Mouse (Mus musculus) liver, embryonic 11.5 days (tissue): ENCODE measurements around the gene Ehd2. TPM values are rescaled to one million over a fixed set of nuclear protein-coding genes. Genes with fewer than 3 reads are reported as not detected.
A peak's percentile ranks its signal among the peaks of the same experiment; 100 is the strongest.

Experiments used
- ATAC-seq: fragments of 200-750 bp; cut with Nextera tagmentation; replicated peaks from 2 replicates; pipeline ENCODE4 v1.8.0; 2017; ENCODE audit warnings: moderate number of reproducible peaks, mild to moderate bottlenecking, moderate TSS enrichment, moderate library complexity; ENCODE audit not compliant: low FRiP score
- DNase-seq: peaks from one replicate; pipeline ENCODE4 v3.0.0-alpha.2; 2017; ENCODE audit warnings: low spot score
- H3K27ac ChIP-seq: fragments of 300-500 bp; sonication (generic); 2 replicates; pipeline ENCODE4 v1.5.1; 2014; ENCODE audit warnings: mild to moderate bottlenecking, low read depth, low read length, control low read depth
- H3K27me3 ChIP-seq: fragments of 300-500 bp; sonication (generic); replicated peaks from 2 replicates; pipeline ENCODE4 v1.6.1; 2014; ENCODE audit warnings: low read length, mixed read lengths; ENCODE audit not compliant: control insufficient read depth, insufficient read depth
- H3K36me3 ChIP-seq: fragments of 300-500 bp; sonication (generic); 2 replicates; pipeline ENCODE4 v1.6.1; 2014; ENCODE audit warnings: mild to moderate bottlenecking, low read length, moderate library complexity, mixed read lengths; ENCODE audit not compliant: control insufficient read depth, insufficient read depth
- H3K4me1 ChIP-seq: fragments of 300-500 bp; sonication (generic); replicated peaks from 2 replicates; pipeline ENCODE4 v1.6.1; 2014; ENCODE audit warnings: low read length, mixed read lengths; ENCODE audit not compliant: control insufficient read depth, insufficient read depth
- H3K4me2 ChIP-seq: fragments of 300-500 bp; sonication (generic); 2 replicates; pipeline ENCODE4 v1.6.1; 2014; ENCODE audit warnings: mild to moderate bottlenecking, control low read depth, moderate library complexity
- H3K4me3 ChIP-seq: fragments of 300-500 bp; sonication (generic); 2 replicates; pipeline ENCODE4 v1.5.1; 2014; ENCODE audit warnings: low read depth, low read length, control low read depth
- H3K9ac ChIP-seq: fragments of 300-500 bp; sonication (generic); 2 replicates; pipeline ENCODE4 v1.6.1; 2014; ENCODE audit warnings: low read depth, low read length, control low read depth
- H3K9me3 ChIP-seq: fragments of 300-500 bp; sonication (generic); 2 replicates; pipeline ENCODE4 v1.6.1; 2016; ENCODE audit warnings: low read length, inconsistent platforms, mixed read lengths; ENCODE audit not compliant: control insufficient read depth
- WGBS: fragments of 180-500 bp; shearing (Covaris S2); extraction: QIAGEN DNeasy Blood & Tissue Kit; methylation state at CpG from one replicate; pipeline ENCODE4 v1.1.7; 2014; 5-methylcytosine and 5-hydroxymethylcytosine counted together
- polyA plus RNA-seq: library from polyadenylated mRNA; unstranded; fragments of >200 nt; fragmentation: Nextera tagmentation; extraction: Ambion mirVana; gene quantifications from 2 replicates; pipeline ENCODE4 v1.2.1, GENCODE M21; 2014

Gene Ehd2
- polyA plus RNA-seq, 1 experiment from 2014 or later, result 7.5 TPM

DNA sequence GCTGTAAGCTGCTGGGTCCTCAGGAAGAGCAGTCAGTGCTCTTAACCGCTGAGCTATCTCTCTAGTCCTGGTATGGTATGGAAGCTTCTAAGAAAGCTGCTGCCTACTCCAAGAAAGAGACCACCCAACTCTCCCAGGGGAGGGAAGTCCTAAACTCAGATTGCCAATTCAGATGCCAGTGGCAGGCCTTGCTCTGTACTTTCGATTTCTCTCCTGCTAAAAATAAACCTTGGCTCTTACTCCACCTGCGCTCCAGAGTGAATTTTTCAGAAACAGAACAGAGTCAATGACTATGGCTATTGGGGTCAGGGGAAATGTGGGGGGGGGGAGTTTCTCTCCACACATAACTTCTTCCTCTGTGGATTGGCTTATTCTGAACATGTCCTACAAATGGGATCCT lies 35.7 kb downstream of the Ehd2 start:
- no peak overlapping the region for H3K27ac ChIP-seq
- H3K4me2 ChIP-seq, result no peak overlapping the region
- WGBS, result 71% methylated on average over 3 of the region's 3 CpGs
- DNase-seq (no peak), ATAC-seq (no peak)
- H3K36me3 ChIP-seq, result no peaks in the 10 kb centered on the region
- H3K9me3 ChIP-seq, result no peaks in the 10 kb centered on the region
- H3K27me3 ChIP-seq, result no peaks in the 10 kb centered on the region
- no peak overlapping the region for H3K4me3 ChIP-seq
- no peak overlapping the region for H3K9ac ChIP-seq
- H3K4me1 ChIP-seq, result no peaks in the 10 kb centered on the region

DNA sequence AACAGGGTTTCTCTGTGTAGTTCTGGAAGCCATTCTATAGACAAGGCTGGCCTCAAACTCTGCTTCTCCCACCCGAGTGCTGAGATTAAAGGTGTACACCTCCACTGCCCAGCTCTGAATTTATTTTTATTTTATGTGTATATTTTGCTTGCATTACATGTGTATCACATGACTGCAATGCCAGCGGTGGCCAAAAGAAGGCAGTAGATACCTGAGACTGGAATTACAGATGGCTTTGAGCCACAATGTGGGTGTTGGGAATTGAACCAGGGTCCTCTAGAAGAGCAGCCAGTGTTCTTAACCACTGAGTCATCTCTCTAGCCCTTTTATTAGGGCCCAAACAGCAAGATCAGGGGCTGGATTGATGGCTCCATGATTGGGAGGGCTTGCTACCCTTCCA lies 36.8 kb downstream of the Ehd2 start:
- Histone ChIP-seq H3K4me1 (no peaks in the 10 kb centered on the region), H3K4me3 (no peak overlapping the region), H3K4me2 (no peak overlapping the region), H3K9ac (no peak overlapping the region), H3K27ac (no peak overlapping the region), H3K9me3 (no peaks in the 10 kb centered on the region), H3K27me3 (no peaks in the 10 kb centered on the region), H3K36me3 (no peaks in the 10 kb centered on the region)
- ATAC-seq, result no peak
- 45% methylated on average over 2 of the region's 2 CpGs for WGBS
- no peak for DNase-seq

GRCm38 (mm10) chr7:15929910-15930309 lies 37.5 kb downstream of the Ehd2 start:
- 19% methylated on average over 4 of the region's 4 CpGs for WGBS
- no peak overlapping the region for H3K9ac ChIP-seq
- peak; percentile 86 for ATAC-seq
- H3K4me1 ChIP-seq, result no peaks in the 10 kb centered on the region
- H3K4me2 ChIP-seq, result no peak overlapping the region
- H3K27me3 ChIP-seq, result no peaks in the 10 kb centered on the region
- no peak for DNase-seq
- no peak overlapping the region for H3K27ac ChIP-seq
- H3K9me3 ChIP-seq, result no peaks in the 10 kb centered on the region
- no peak overlapping the region for H3K4me3 ChIP-seq
- no peaks in the 10 kb centered on the region for H3K36me3 ChIP-seq

- H3K36me3 ChIP-seq, result peaks cover 17% of the 10 kb centered on the region; the same call in 1 of the 2 replicates
- H3K4me2 ChIP-seq, result peak within 1 kb of the TSS; percentile 93
- H3K9ac ChIP-seq, result peak within 1 kb of the TSS; percentile 90
- no peaks in the 10 kb centered on the region for H3K27me3 ChIP-seq
- H3K4me3 ChIP-seq, result peak within 1 kb of the TSS; percentile 78
- peak within 1 kb of the TSS; percentile 70 for H3K27ac ChIP-seq
- ATAC-seq (peak; percentile 94), DNase-seq (peak; percentile 92)
- WGBS, result under 1% methylated on average over 33 of the region's 33 CpGs
- H3K4me1 ChIP-seq, result peaks cover 30% of the 10 kb centered on the region
- H3K9me3 ChIP-seq, result no peaks in the 10 kb centered on the region
Measured at GRCm38 (mm10) chr7:15922220-15922773, 45.1 kb downstream of the Ehd2 start, which contains the start of gene Selenow. TSS of gene Selenow (minus strand) at chr7:15922402.

GRCm38 (mm10) chr7:15921796-15922195 lies 45.6 kb downstream of the Ehd2 start:
- no peaks in the 10 kb centered on the region for H3K27me3 ChIP-seq
- H3K4me3 ChIP-seq, result peak overlapping the region; percentile 78
- peak overlapping the region; percentile 93 for H3K4me2 ChIP-seq
- DNase-seq, result peak; percentile 53
- ATAC-seq, result peak; percentile 44
- H3K4me1 ChIP-seq, result peaks cover 30% of the 10 kb centered on the region
- H3K9me3 ChIP-seq, result no peaks in the 10 kb centered on the region
- WGBS, result 0% methylated on average over 10 of the region's 10 CpGs
- peaks cover 19% of the 10 kb centered on the region; the same call in 1 of the 2 replicates for H3K36me3 ChIP-seq
- peak overlapping the region; percentile 70 for H3K27ac ChIP-seq
- H3K9ac ChIP-seq, result peak overlapping the region; percentile 90

DNA sequence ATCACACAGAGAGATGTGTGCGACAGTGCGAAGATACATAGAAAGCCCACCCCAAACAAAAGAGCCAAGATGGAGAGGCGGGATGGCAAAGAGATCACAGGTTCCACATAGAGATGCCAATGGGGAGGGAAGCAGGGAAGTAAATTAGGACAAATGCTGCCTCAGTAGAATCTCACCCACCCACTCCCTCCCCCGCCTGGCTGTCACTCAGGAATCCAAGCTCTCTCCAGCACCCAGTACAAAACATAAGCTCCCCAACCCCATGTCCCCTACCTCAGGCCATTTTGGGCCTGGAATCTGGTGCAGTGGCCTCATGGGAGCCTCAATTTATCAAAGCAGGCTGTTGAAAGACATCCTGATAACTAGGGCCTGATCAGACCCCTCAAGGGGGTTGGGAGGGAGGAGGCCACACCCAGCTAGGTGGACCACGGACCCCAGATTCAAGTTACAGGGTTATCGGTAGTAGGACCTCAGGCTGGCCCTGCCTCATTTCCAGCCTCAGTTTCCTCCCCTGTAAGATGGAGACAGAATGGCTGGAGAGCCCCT lies 46.6 kb downstream of the Ehd2 start:
- Histone ChIP-seq H3K9me3 (no peaks in the 10 kb centered on the region), H3K36me3 (peaks cover 20% of the 10 kb centered on the region; the same call in 1 of the 2 replicates), H3K27me3 (no peaks in the 10 kb centered on the region), H3K4me3 (peak overlapping the region; percentile 78), H3K4me1 (peaks cover 30% of the 10 kb centered on the region), H3K4me2 (peak overlapping the region; percentile 93), H3K9ac (peak overlapping the region; percentile 90), H3K27ac (peak overlapping the region; percentile 25; the same call in 1 of the 2 replicates)
- whole genome bisulfite sequencing, result 70% methylated on average over 6 of the region's 6 CpGs
- DNase-seq (no peak), ATAC-seq (no peak)

- Histone ChIP-seq H3K4me3 (peak overlapping the region; percentile 78), H3K27me3 (no peaks in the 10 kb centered on the region), H3K27ac (no peak overlapping the region), H3K36me3 (peaks cover 20% of the 10 kb centered on the region; the same call in 1 of the 2 replicates), H3K4me2 (peak overlapping the region; percentile 93), H3K9ac (no peak overlapping the region), H3K4me1 (peaks cover 30% of the 10 kb centered on the region), H3K9me3 (no peaks in the 10 kb centered on the region)
- DNase-seq (no peak), ATAC-seq (no peak)
- WGBS, result 94% methylated on average over 9 of the region's 9 CpGs
Measured at GRCm38 (mm10) chr7:15919947-15920346, 47.4 kb downstream of the Ehd2 start.

GRCm38 (mm10) chr7:15918371-15918770 lies 49.0 kb downstream of the Ehd2 start:
- peaks cover 30% of the 10 kb centered on the region for H3K4me1 ChIP-seq
- no peaks in the 10 kb centered on the region for H3K9me3 ChIP-seq
- H3K9ac ChIP-seq, result no peak overlapping the region
- DNase-seq (no peak), ATAC-seq (no peak)
- H3K36me3 ChIP-seq, result peaks cover 20% of the 10 kb centered on the region; the same call in 1 of the 2 replicates
- H3K4me3 ChIP-seq, result no peak overlapping the region
- no peaks in the 10 kb centered on the region for H3K27me3 ChIP-seq
- no peak overlapping the region for H3K4me2 ChIP-seq
- H3K27ac ChIP-seq, result no peak overlapping the region

DNA sequence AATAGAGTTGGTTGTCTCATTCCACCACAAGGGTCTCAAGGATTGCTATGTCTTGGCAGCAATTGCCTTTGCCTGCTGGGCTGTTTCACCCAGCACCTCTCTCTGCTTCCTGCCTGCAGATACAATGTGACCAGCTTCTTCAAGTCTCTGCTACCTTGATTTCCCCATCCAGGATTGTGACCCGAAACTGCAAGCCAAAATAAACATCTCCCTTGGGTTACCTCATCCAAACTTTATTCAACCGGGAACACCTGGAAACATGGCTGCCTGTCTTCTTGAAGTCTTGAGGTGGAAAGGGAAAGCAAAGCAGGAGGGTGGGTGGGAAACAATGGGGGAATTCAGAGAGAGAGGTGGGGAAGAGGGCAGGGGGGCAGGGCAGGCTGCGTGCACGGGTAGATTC lies 50.4 kb downstream of the Ehd2 start:
- 90% methylated on average over 4 of the region's 4 CpGs for WGBS
- no peak for ATAC-seq
- H3K9me3 ChIP-seq, result no peaks in the 10 kb centered on the region
- no peak overlapping the region for H3K4me2 ChIP-seq
- no peaks in the 10 kb centered on the region for H3K27me3 ChIP-seq
- H3K4me1 ChIP-seq, result peaks cover 22% of the 10 kb centered on the region
- no peak overlapping the region for H3K27ac ChIP-seq
- H3K36me3 ChIP-seq, result peaks cover 20% of the 10 kb centered on the region; the same call in 1 of the 2 replicates
- no peak overlapping the region for H3K9ac ChIP-seq
- DNase-seq, result no peak
- H3K4me3 ChIP-seq, result no peak overlapping the region
